Mouse (Mus musculus): ENCODE measurements around the gene Nrg4.
"Not testable (repeated sequence)": the region's sequence is repeated elsewhere in the genome, so short reads cannot be mapped to it uniquely, and the experiment has no call there.

The Nrg4 gene

DNA sequence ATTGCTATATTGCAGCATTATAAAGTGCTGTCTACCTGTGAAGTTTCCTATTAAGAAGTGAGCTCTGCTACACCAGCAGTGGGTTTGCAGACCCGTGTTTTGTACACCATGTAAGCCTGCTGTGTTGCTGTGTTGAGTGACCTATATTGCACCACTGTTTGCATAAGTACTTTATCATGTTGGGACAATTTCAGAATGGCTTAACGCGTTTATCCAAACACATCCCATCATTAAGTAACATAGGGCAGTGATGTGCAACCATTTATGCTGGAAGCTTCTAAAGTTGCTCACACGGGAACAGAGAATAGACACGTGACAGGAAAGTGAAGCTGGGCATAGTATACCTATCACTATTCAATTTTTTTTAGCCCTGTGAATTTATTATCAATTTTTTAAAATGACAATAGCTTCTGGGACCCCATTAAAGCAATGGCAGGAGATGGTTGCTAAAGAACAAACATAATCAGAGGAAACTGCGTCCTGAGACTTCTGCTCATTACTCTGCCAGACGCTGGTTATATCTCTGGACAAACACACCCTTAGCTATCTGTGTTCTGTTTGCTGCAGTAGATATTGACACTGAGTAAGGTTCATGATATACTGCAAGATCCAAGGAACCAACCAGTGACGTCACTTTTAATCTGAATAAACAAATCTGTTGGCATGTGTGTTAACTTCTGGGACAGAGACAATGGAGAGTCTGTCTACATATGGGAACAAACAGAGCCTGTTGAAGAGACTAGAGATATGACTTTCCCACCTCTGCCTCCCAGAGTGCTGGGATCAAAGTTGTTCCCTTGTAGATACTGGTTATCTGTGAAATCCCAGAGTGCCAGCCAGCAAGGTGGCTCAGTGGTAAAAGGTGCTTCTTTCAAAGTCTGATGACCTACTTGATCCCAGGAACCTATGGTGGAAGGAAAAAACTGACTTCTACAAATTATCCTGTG is 62.0 kb downstream of the Nrg4 start:
- in situ Hi-C loops (cut with MboI; ENCODE audit: low pct_unique_long_range_greater_than_20kb in 1 of 2, low sequenced_read_pairs in 2 of 2, unreplicated experiment in 1 of 2) = no loop called here

- in situ Hi-C loops (cut with MboI; ENCODE audit: low pct_unique_long_range_greater_than_20kb in 1 of 2, low sequenced_read_pairs in 2 of 2, unreplicated experiment in 1 of 2) = no loop called here
Measured at GRCm38 (mm10) chr9:55259741-55260140, 66.9 kb downstream of the Nrg4 start.

- in situ Hi-C loops (cut with MboI; ENCODE audit: low pct_unique_long_range_greater_than_20kb in 1 of 2, low sequenced_read_pairs in 2 of 2, unreplicated experiment in 1 of 2) = no loop called here
Measured at GRCm38 (mm10) chr9:55257105-55257504, 69.5 kb downstream of the Nrg4 start.

DNA sequence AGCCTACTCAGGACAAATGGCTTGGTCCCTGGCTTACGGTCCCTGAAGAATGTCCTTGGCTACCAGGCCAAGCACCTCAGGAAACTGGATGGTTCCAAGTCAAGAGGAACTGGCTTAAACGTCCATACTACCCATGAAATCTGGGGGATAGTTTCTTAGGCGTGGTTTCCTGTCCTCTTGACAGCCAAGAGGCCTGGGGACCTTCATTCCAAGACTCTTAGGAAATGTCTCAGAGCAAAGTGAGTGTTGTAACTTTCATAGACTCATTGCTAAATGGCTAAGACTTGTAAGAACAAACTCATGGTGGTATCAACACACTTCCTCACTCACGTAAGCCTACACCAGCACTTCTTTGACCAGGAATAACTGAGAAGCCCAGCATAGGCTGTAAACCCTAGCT is 71.0 kb downstream of the Nrg4 start:
- in situ Hi-C loops (cut with MboI; ENCODE audit: low pct_unique_long_range_greater_than_20kb in 1 of 2, low sequenced_read_pairs in 2 of 2, unreplicated experiment in 1 of 2) = no loop called here

GRCm38 (mm10) chr9:55255056-55255455 is 71.6 kb downstream of the Nrg4 start:
- in situ Hi-C loops (cut with MboI; ENCODE audit: low pct_unique_long_range_greater_than_20kb in 1 of 2, low sequenced_read_pairs in 2 of 2, unreplicated experiment in 1 of 2) = no loop called here

DNA sequence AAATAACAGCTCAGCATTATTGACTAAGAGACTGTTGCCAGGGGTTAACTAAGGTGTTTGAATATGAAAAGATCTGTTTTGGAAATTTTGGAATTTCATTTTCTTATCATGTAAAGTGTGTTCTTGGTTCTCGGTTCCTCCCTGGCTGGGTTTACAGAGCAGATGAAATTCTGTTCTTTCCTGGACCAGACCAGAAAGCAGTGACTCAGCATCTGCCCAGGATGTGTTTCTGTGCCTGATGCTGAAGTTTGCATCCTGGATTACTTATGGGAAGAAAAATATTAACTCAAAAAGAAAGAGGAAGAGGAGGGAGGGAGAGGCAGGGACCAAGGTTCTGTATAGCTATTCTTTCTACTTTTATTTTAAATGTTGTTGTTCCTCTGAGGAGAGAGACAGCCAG is 72.8 kb downstream of the Nrg4 start:
- in situ Hi-C loops (cut with MboI; ENCODE audit: low pct_unique_long_range_greater_than_20kb in 1 of 2, low sequenced_read_pairs in 2 of 2, unreplicated experiment in 1 of 2) = no loop called here

DNA sequence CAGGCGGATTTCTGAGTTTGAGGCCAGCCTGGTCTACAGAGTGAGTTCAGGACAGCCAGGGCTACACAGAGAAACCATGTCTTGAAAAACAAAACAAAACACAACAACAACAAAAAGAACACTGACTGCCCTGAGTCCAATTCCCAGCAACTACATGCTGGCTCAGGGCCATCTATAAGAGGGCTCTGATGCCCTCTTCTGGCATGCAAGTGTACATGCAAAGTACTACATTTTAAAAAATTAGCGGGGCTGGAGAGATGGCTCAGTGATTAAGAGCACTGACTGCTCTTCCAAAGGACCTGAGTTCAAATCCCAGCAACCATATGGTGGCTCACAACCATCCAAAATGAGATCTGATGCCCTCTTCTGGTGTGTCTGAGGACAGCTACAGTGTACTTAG is 74.5 kb downstream of the Nrg4 start:
- in situ Hi-C loops (cut with MboI; ENCODE audit: low pct_unique_long_range_greater_than_20kb in 1 of 2, low sequenced_read_pairs in 2 of 2, unreplicated experiment in 1 of 2) = not testable (repeated sequence)

- in situ Hi-C loops (cut with MboI; ENCODE audit: low pct_unique_long_range_greater_than_20kb in 1 of 2, low sequenced_read_pairs in 2 of 2, unreplicated experiment in 1 of 2) = no loop called here
Measured at GRCm38 (mm10) chr9:55250595-55251247, 75.9 kb downstream of the Nrg4 start.

GRCm38 (mm10) chr9:55248465-55248864 is 78.2 kb downstream of the Nrg4 start:
- in situ Hi-C loops (cut with MboI; ENCODE audit: low pct_unique_long_range_greater_than_20kb in 1 of 2, low sequenced_read_pairs in 2 of 2, unreplicated experiment in 1 of 2) = no loop called here

DNA sequence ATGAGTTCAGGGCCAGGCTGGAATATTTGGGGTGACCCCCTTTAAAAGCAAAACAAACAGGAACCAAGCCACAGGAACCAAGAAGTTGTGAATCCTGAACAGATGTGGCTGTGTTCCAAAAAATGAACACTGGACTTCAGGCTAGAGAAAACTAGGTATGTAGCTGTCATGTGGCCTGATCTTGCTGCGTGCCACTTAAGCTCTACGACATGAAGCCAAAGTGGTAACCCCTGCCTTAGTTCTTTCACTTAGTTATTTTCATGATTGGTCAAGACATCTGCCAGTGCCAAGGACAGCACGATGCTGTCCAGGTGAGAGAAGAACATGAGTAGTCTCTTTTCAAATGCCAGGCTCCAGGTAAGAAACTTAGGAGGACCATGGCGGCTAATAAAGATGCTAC is 79.7 kb downstream of the Nrg4 start:
- in situ Hi-C loops (cut with MboI; ENCODE audit: low pct_unique_long_range_greater_than_20kb in 1 of 2, low sequenced_read_pairs in 2 of 2, unreplicated experiment in 1 of 2) = no loop called here

DNA sequence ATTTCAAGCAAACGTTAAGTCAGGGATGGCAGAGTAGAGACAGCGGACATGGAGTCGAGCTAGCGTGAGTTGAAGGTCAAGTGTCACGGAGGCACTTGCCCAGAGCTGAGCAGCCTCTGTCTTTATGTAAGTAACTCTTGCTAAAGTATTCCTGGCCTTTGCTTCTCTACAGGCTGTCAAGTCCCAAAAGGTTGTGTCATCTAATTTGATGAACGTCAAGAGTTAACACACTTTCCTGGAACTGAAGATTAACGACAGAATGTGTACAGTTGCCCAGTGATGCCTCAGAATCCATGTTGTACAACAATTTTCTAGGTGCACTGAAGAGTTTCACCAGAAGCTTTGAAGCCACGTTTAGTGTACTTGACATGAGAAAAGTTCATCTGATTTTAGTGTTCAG is 80.2 kb downstream of the Nrg4 start:
- in situ Hi-C loops (cut with MboI; ENCODE audit: low pct_unique_long_range_greater_than_20kb in 1 of 2, low sequenced_read_pairs in 2 of 2, unreplicated experiment in 1 of 2) = no loop called here

GRCm38 (mm10) chr9:55245057-55245750 is 81.4 kb downstream of the Nrg4 start:
- in situ Hi-C loops (cut with MboI; ENCODE audit: low pct_unique_long_range_greater_than_20kb in 1 of 2, low sequenced_read_pairs in 2 of 2, unreplicated experiment in 1 of 2) = not testable (repeated sequence)

DNA sequence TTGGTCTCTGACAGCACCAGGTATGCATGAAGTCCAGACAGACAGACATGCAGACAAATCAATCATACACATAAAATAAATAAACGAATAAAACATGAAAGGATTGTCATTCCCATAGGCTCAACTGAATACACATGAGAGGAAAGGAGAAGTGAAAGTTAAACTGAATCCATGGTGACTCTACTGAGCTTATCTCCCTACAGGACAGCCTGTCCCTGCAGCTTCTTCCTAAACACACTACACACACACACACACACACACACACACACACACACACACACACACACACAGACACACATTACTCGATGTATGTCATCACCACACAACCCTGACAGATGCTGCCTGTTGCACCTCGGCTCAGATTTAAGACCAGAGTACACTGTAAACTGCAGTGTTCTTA is 82.6 kb downstream of the Nrg4 start:
- in situ Hi-C loops (cut with MboI; ENCODE audit: low pct_unique_long_range_greater_than_20kb in 1 of 2, low sequenced_read_pairs in 2 of 2, unreplicated experiment in 1 of 2) = no loop called here

- in situ Hi-C loops (cut with MboI; ENCODE audit: low pct_unique_long_range_greater_than_20kb in 1 of 2, low sequenced_read_pairs in 2 of 2, unreplicated experiment in 1 of 2) = no loop called here
Measured at GRCm38 (mm10) chr9:55243280-55243679, 83.4 kb downstream of the Nrg4 start.

- in situ Hi-C loops (cut with MboI; ENCODE audit: low pct_unique_long_range_greater_than_20kb in 1 of 2, low sequenced_read_pairs in 2 of 2, unreplicated experiment in 1 of 2) = no loop called here
Measured at GRCm38 (mm10) chr9:55241863-55242685, 84.6 kb downstream of the Nrg4 start.

DNA sequence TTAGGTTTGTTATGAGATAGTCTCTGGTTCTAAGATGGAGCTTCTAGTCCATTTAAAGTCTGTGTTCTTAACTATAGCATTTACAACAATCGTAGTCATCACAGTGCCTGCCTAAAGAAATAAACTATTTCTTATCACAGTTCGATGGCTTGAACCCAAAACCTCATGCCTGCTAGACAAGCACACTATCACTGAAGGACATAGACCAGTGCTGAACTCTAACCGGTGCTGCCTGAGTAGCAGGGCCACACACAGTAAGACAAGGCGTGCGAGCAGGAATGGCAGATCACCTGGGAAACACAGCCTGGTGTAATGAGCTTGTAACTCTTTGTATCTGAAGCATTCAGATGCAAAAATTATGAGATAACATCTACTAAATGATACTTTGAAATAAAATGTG is 85.8 kb downstream of the Nrg4 start:
- in situ Hi-C loops (cut with MboI; ENCODE audit: low pct_unique_long_range_greater_than_20kb in 1 of 2, low sequenced_read_pairs in 2 of 2, unreplicated experiment in 1 of 2) = no loop called here

GRCm38 (mm10) chr9:55236235-55237165 is 90.1 kb downstream of the Nrg4 start:
- in situ Hi-C loops (cut with MboI; ENCODE audit: low pct_unique_long_range_greater_than_20kb in 1 of 2, low sequenced_read_pairs in 2 of 2, unreplicated experiment in 1 of 2) = no loop called here

DNA sequence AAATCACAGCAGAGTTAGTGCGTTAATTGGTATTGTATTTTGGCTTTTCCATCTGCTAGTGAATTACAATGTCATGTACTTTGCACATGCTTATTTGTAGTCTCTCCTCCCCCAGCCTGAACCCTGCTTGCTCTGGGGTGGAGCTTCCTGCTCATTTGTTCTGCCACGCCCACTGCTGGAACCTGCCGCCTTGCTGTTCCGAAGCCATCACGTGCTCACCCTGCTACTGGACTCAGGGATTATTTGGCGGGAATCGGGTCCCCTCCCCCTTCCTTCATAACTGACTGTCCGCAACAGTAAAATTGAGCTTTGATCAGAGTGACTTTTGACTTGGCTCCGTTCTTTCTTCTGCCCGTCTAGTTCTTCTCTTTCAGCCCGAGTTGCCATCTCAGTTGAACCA is 93.6 kb downstream of the Nrg4 start:
- in situ Hi-C loops (cut with MboI; ENCODE audit: low pct_unique_long_range_greater_than_20kb in 1 of 2, low sequenced_read_pairs in 2 of 2, unreplicated experiment in 1 of 2) = not testable (repeated sequence)

All from mouse embryonic stem cell (cell line).